Mouse (Mus musculus) neutrophil, adult 59 days (primary cell): ENCODE data around the gene Pcnx. TPM values are rescaled to one million over a fixed set of nuclear protein-coding genes. Genes with fewer than 3 reads are reported as not detected.

Source experiments
- total RNA-seq, 2 experiments: library from RNA; stranded (reverse); gene quantifications; 1 replicate in 1 of 2; 2 replicates in 1 of 2; pipeline ENCODE4 v1.2.4; 2023

The Pcnx gene
- total RNA-seq, result 10 to 100 TPM; 57.5 to 61.2 TPM

GRCm38 (mm10) chr12:81859351-81860307 is at the start of gene Pcnx:
Pcnx (plus strand) TSS chr12:81860023.

Other genes starting within 250 kb of the Pcnx start
- not detected for gene Ttc9, start 228.8 kb upstream of the Pcnx start, total RNA-seq
- gene Map3k9, start 78.8 kb upstream of the Pcnx start, total RNA-seq, result 10 to 100 TPM; 35.8 to 43.9 TPM